Mouse (Mus musculus): ENCODE data around the gene Timm8b.

The Timm8b gene

DNA sequence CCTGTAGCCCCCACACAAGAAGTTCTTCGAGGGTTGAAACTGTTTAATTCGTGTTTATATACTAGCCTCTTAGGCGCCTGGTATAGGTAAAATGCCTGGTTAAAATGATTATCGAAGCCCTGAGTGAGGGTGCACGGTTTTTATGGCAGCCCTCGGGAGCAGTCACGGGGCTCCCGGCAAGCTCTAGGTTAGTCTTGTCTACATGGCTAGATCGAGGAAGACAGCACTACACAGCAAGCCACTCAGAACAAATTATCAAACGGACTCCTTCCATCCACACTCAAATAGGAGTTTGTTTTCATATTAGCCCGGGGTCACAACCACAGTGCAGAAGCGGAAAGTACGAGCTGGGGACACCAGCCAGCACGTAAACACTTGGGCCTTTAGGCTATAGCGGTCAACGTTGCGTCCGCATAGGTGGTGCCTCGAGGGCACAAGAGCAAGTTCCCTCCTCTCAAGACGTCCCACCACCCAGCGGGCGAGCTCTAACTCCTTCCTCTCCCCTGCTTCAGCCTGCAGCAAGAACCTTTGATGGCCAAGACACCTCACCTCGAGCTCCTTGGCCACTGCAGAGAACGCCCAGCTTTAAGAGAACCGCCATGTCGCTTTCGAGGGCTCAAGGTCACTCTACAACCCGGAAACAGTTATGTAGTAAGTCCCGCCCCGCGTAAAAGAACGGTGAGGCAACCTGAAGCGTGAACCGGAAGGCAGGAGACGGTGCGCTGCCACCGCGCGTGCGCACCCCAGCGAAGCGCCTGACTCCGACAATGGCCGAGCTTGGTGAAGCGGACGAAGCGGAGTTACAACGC lies at the start of gene Timm8b, which contains the start of gene Sdhd:
TSS of gene Timm8b (plus strand) at position 722 of the 809 bp plus-strand sequence.
TSS of gene Sdhd (minus strand) at position 624 of the 809 bp plus-strand sequence.
- DNase-seq, result peak; percentile 87

DNA sequence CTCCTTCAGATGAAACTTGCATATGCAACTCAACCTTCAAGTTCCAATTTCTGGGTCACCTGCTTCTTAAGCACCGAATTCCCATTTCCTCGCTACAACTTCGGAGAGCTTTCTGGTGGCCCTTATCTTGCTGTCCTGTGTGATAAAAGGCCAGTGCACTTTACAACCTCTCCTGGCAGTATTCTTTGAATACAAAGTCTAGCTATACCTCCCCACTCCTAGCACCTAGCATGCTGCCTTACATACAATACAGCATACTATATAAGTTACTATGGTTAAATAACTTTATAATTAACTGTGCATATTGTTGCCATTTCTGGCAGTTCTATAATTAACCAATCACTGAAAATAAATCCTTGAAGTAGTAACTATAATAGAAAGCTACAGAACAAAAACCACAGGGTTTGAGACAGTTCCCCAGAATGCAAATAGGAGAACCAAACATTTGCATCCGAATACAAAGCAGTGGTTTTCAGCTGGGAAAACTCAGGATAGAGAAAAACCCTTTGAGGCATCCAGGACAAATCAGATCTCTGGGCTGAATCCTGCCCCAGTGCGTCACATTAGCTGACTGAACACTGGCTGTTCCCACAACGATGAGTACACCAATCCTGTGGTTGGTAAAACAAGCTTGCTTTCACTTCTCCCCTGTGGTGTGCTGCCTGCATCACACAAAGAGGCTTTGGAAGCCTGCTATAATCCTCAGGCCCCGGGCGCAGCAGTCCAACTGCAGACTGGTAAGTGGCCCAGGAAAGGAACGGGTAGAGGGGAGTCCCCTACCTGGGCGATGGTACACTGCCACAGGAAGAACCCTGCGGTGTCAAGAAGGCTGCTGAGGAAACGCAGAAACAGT lies 49.2 kb upstream of the Timm8b start, which contains the start of gene Il18:
TSS of gene Il18 (plus strand) at position 587 of the 853 bp plus-strand sequence.
- peak; percentile 43 for DNase-seq

DNA sequence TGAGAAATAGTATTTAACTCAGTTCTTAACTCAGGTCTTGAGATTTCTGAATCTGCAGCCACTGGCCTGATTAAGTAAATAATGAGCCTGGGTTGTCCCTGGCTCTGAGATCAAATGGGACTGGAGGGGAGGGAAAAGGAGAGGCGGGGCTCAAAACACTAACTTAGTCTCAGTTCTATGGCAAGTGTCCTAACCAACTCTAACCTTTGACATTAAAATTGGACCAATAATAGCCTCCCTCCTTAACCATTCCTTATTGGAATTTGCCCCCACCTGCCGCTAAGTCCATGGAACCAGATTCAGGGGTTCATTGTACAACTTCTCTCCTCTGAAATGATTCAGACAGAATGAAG lies 48.6 kb upstream of the Timm8b start, which contains the start of gene Bco2:
TSS of gene Bco2 (minus strand) at position 88 of the 353 bp plus-strand sequence.
- DNase-seq, result no peak

DNA sequence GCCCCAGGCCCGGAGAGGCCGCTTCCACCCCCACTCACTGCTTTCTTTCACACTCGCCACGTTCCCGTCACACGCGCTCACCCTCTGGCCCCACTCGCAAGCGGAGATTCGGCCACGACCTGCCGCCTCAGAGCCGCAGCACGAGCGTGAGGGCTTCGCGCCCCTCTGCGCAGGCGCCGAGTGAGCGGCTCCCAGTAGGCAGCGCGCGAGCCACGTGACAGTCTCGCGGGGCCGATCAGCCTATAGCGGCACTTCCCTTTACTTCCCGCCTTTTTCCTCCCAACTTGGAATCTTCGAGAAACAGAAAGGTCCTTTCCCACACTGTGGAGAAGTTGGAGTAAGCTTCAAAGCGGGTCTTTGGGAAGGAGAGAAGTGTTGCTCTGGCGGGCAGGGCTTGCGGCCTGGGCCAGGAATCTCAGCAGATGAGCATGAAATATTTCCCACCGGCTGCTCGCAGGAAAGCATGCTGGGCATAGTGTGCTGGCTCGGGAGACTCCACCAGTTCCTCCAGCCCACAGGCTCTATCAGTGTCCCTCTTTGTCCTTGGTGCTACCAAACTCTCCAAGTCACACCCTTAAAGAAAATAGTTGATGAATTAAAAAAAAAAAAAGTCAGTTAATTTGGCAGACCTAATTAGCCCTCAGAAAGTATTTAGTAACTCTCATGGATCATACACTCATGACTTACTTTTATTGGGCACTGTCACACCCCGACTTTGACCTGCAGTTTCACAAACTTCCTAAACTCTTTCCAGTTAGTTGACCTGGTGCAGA lies 42.4 kb upstream of the Timm8b start, which contains the start of gene Tex12:
TSS of gene Tex12 (minus strand) at position 181 of the 773 bp plus-strand sequence.
- DNase-seq, result no peak

DNA sequence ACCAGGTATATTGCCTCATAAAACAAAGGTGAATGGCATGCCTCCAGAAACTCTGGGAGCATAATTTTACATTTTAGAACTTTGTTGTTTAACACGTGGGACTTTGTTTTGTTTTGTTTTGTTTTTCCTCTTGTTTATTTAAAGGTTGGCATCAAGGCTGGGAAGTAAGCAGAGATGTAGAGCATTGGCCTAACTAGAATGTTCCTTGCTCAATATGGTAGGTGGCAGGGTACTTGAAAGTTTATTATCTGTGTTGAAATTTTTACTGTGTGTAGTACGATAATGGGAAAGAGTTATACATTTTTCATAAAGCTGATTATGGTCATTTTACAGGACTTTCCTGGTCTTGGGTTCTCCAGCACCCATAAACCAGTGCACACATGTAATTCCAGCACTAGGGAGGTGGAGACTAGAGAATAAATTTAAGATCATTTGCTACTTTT lies 41.8 kb upstream of the Timm8b start:
- no peak for DNase-seq

DNA sequence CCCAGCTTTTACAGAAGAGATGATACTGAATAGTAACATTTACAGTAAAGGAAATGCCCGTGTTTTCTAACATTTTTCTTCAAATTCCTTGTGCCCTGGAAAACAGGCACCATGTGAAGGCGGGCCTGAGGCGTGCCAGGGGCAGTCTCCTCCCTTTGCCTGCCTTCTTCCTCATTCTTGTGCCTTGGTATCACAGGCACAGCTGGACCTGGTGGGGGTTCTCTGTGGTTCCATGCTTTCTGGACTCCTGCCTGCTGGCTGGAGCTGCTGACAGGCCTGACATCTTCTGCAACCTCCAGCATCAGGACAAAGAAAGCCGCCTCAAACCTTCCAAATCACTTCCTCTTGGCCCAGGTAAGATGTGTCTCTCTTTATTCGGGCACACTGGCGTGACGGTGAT lies 38.5 kb upstream of the Timm8b start:
- no peak for DNase-seq

DNA sequence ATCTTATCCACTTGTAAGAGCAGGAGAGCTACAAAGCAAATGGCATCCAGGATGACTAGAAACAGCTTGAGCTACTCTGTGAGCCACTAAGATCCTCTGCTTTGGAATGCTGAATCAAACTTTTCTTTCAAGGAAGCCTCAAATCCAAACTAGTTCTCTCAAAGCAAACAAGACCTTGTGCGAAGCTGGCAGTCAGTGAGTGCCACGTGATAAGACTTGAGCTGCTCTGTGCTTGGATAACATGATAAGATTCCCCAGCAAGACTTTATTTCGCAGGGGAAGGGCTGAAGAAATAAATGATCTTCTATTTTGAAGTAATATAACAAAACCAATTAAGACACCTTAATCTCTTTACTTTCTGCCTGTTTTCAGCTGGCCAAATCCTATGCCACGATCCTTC lies 37.8 kb upstream of the Timm8b start:
- no peak for DNase-seq

DNA sequence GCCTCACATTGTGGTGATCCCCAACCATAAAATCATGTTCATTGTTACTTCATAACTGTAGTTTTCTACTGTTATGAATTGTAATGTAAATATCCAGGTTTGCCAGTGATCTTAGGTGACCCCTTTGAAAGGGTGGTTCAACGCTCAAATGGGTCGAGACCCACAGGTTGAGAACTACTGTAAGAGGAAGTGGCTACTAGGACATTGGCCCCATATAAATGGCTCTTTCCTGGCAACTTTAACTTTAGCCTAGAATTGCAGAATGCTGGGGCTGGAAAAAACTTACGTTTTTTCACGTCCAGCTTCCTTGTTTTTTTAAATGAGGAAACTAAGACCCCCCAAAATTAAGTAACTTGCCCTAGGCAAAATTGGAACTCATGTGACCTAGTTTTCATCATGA lies 36.3 kb upstream of the Timm8b start:
- no peak for DNase-seq

DNA sequence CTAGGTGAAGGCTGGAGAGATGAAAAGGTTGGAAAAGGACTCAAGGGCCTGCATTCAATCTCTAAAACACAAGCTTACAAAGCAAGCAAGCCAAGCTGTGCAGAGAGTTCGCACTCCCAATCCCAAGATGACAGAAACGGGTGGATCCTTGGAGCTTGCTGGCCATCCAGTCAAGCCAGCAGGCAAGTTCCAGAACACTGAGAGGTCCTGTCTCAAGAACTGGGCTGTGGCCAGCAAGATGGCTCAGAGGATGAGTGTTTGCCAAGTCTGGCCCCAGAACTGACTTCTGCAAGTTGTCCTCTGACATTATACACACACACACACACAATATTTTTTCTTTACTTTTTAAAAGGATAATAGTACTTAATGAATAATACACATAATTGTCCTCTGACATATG lies 35.8 kb upstream of the Timm8b start:
- no peak for DNase-seq

DNA sequence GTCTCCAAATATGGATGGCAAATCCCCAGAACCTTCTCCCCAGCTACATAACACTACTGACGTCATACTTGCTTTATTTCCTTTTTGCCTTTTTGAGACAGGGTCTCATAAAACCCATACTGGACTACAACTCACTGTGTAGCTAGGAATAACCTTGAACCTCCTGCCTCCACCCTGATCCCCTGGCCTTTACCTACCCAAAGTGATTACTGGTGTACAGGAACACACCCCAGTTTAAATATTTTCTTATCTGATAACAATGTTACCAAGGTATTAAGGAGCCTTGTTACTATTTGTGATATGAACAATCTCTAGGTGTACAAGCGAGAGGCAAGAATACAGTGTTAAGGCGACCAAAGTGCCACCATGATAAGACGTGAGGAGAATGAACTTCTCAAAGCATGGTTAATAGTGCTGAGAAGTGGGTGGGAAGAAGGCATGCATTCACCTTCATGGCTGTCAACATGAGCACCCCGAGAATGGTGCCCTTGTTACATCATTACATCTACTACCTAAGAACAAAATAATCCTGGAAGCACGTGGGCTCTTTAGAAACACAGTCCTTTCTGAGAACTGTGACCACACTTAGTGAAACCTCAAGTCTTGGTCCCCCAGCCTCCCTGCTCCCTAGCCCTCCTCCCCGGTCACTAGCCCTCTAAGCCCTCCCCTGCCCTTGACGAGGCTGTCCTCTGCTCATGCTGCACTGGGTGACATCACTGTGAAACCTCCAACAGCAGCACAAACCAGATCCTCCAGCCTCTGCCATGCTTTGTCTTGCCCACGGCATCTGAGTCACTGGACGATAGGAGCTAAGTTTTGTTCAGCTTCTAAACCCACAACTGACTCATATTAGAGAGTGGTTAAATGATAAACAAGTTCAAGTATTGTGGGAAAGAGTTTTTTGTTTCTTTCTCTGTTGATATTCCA lies 33.8 kb upstream of the Timm8b start:
- no peak for DNase-seq

DNA sequence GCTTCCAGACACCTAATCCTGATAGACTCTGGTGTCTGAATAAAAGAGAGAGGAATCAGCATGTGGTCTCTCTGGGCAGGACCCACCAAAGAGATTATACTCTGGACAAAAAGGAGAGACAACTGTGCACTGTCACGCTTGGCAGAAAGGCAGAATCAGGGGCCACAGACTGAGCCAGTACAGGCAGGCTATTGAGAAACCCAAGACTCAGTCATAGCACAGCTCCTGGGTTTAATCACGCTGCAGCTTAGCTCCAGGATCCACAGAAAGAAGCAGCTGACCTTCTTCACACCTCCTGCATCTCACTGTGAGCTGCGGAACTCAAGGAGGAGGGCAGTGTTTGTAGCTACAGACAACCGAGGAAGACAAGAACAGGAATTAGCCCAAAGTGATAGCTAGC lies 23.3 kb upstream of the Timm8b start:
- DNase-seq, result no peak

DNA sequence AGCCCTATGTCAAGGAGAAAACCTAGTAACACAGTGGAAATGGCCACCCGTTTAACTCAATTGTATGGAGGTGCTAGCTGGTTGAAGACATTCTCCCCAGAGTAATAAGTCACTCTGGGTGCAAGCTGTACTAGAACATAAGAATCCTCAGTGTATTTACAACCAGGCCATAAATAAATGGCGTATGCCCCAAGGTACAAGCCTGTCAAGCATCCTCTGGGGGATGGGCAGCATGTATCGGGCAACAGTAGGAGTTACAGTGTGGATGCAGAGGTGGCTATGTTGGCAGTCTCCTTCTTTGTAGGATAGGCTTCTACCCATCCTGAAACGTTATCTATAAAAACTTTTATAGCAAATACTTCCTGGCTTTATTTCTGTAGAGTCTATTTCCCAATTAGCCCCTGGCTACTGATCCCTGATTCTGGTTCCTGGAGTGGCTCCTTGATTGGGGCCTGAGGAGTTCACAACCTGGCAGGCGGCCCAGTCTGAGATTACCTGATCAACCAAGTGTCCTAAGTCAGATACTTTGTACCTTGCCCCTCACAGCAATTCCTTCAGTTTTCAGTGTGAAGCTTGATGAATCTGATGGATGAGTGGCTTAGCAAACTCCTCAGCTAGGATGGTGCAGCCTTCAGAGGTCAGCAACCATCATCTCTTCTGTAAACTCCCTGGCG lies 18.4 kb upstream of the Timm8b start:
- no peak for DNase-seq

DNA sequence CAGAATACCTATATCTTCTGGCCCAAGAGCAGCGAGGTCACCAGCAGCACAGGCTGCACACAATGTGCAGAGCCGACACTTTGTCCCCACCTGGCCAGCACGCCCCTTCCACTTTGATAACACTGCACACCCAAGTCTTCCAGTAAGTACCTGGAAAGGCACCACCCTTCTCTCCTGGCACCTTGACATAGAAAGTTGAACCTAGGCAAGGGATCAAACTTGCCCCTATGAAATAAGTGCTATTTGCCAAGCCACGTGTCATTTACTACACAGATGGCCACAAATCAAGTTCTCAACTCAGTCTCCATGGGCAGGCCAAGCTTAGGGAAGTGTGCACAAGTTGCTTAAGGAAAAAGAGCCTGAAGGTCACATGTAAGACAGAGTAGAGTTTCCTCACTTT lies 16.8 kb upstream of the Timm8b start:
- DNase-seq, result no peak

DNA sequence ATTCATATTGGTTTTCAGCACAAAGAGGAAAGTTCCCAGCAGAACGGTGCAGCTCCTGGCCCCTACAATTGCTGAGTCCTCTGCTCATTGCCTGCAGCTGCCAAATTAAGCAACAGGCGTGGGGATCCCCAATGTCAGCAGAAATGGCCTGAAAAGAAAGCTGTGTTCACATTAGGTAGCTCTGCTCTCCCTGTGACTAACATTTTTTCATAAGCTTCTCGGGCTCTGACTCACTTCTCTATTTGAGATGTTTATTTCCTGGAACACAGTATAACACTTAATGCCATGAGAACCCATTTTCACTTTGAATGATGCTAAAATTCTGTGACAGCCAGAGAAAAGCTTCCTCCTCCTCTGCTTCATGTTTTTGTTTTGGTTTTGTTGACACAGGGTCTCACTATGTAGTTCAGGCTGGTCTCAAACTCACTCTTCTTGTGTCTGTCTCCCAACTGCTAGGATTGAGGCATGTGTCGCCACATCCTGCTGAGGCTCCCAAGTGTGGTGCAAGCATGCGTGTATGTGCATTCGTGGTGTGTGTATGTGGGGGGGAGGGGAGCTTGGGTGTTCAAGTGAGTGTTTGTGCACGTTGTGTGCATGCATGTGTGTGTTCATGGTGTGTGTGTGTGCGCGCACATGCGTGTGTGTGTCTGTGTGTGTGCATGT lies 12.7 kb upstream of the Timm8b start:
- DNase-seq, result no peak

DNA sequence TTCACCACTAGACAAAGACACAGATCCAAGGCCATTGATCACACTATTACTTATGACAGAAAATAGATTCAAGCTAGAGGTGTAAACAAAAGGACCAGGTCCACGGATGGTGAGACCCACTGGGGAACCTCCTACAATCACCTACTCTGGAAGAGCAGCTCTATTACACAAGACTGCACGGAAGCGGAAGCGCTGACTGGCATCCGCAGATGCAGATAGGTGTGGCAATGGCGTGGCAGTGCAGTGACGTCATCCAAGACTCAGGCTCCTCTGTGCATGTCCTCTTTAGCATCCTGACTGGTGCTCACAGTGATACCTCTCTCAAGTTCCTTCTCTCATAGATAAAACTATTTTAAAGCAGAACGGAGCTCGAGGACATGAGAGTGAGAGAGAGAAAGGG lies 10.8 kb upstream of the Timm8b start:
- DNase-seq, result no peak

DNA sequence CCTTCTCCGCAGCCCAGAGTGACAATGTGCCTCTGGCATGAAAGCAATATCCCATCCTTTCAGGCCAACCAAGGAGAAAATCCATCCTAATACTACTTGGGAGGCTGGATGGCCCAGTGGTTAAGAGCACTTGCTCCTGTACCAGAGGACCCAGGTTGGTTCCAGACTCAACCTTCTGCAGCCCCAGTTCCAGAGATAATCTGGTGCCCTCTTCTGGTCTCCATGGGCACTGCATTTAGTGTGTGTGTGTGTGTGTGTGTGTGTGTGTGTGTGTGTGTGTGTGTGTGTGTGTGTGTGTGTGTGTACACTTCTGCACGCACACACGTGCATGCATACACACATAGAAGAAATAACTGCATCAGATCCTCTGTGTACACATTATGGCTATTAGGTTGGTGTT lies 10.2 kb upstream of the Timm8b start:
- peak; percentile 23 for DNase-seq

DNA sequence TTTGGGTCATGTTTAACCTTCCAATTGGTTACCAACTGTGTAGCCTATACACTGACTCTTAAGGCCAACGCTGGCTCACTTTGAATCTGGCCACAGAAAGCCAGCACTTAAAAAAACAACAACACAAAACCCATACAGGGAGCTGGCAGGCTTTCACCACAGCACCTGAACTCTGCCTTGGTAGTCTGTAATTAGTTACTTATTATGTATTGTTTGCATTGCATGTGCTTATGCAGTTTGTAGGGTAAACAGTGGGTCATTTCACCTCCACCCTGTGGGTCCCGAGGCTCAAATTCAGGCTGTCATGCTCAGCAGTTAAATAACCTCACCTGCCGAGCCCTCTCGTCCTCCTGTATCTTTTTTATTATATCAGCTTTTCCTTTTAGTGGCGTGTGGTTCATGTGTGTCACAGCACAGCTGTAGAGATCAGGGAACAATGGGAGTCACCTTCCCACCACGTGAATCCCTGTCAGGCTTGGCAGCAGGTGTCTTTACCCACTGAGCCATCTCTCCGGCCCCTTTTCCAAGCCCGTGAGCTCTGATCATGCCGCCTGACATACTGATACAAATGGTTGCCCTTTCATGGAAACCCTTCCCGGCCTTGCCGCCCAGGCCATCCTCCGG lies 8.8 kb upstream of the Timm8b start:
- DNase-seq, result no peak

DNA sequence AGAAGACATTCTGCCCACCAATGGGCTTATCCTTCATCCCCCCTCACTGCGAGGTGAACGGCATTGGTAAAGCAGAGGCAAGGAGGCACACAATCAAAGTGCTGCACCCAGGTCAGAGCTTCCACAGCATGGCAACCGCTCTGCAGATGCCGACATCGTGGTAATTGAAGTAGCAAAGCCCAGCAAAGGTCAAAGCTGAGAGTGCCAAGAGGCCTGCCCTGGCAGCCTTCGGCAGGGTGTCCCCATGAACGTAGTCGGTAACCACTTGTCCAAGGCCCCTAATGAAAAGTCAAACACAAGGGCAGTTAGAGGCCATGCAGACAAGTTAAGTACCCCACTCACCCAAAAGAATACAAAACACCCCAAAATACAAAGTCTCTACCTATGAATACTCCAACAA lies 6.7 kb upstream of the Timm8b start:
- no peak for DNase-seq

DNA sequence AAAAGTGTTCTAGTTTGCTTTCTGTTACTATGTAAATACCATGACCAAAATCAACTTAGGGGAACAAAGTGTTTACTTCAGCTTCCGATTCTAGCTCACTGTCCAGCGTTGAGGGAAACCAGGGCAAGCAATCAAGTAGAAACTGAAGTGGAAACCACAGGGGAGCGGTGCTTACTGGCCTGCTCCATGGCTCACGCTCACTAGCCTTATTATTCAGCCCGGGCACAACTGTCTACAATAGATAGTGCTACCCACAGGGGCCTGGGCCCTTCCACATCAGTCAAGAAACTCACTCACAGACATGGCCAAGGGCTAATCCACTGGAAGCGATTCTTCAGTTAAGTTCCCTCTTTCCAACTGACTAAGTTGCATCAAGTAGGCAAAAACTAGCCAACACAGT lies 2.2 kb upstream of the Timm8b start:
- no peak for DNase-seq
